Mouse (Mus musculus): ENCODE results near the gene Myo1a.
"Not testable (repeated sequence)": the region's sequence is repeated elsewhere in the genome, so short reads cannot be mapped to it uniquely, and the experiment has no call there.

Myo1a gene

GRCm38 (mm10) chr10:127704766-127705220, at the start of gene Myo1a:
Myo1a (plus strand) TSS chr10:127705170.
- DNase-seq (ENCODE audit: low spot score in 2 of 2): no peak

GRCm38 (mm10) chr10:127657617-127658016, 47.4 kb upstream of the Myo1a start:
- not testable (repeated sequence) for DNase-seq (ENCODE audit: low spot score in 2 of 2)

GRCm38 (mm10) chr10:127658076-127658475, 46.9 kb upstream of the Myo1a start:
- no peak for DNase-seq (ENCODE audit: low spot score in 2 of 2)

- DNase-seq (ENCODE audit: low spot score in 2 of 2): no peak
Observed at GRCm38 (mm10) chr10:127659551-127659950, 45.4 kb upstream of the Myo1a start.

- DNase-seq (ENCODE audit: low spot score in 2 of 2): no peak
Observed at GRCm38 (mm10) chr10:127661291-127661914, 43.6 kb upstream of the Myo1a start.

GRCm38 (mm10) chr10:127661915-127662663, 42.9 kb upstream of the Myo1a start:
- peak; percentile 53 to 56 for DNase-seq (ENCODE audit: low spot score in 2 of 2)

- peak; percentile 22 to 51 for DNase-seq (ENCODE audit: low spot score in 2 of 2)
Observed at GRCm38 (mm10) chr10:127662666-127663253, 42.2 kb upstream of the Myo1a start.

GRCm38 (mm10) chr10:127663590-127663989, 41.4 kb upstream of the Myo1a start:
- no peak for DNase-seq (ENCODE audit: low spot score in 2 of 2)

- DNase-seq (ENCODE audit: low spot score in 2 of 2): no peak
Observed at GRCm38 (mm10) chr10:127664166-127664565, 40.8 kb upstream of the Myo1a start.

- DNase-seq (ENCODE audit: low spot score in 2 of 2): no peak
Observed at GRCm38 (mm10) chr10:127664891-127665290, 40.1 kb upstream of the Myo1a start.

GRCm38 (mm10) chr10:127665366-127666181, 39.4 kb upstream of the Myo1a start:
- DNase-seq (ENCODE audit: low spot score in 2 of 2): peak in 1 of 2 experiments; percentile 38

GRCm38 (mm10) chr10:127666501-127667268, 38.3 kb upstream of the Myo1a start, which contains the start of gene Nemp1:
Nemp1 (plus strand) TSS chr10:127666901.
- peak; percentile 72 to 80 for DNase-seq (ENCODE audit: low spot score in 2 of 2)

GRCm38 (mm10) chr10:127667269-127668092, 37.5 kb upstream of the Myo1a start:
- DNase-seq (ENCODE audit: low spot score in 2 of 2): peak; percentile 82 to 83

- peak; percentile 88 to 90 for DNase-seq (ENCODE audit: low spot score in 2 of 2)
Observed at GRCm38 (mm10) chr10:127668093-127669050, 36.6 kb upstream of the Myo1a start, which contains the start of gene Nab2. Nab2 (minus strand) TSS chr10:127668568.

GRCm38 (mm10) chr10:127669170-127669569, 35.8 kb upstream of the Myo1a start:
- DNase-seq (ENCODE audit: low spot score in 2 of 2): no peak

- DNase-seq (ENCODE audit: low spot score in 2 of 2): no peak
Observed at GRCm38 (mm10) chr10:127670185-127670584, 34.8 kb upstream of the Myo1a start.

GRCm38 (mm10) chr10:127671276-127671675, 33.7 kb upstream of the Myo1a start:
- peak; percentile 55 to 66 for DNase-seq (ENCODE audit: low spot score in 2 of 2)

GRCm38 (mm10) chr10:127674046-127674655, 30.8 kb upstream of the Myo1a start:
- DNase-seq (ENCODE audit: low spot score in 2 of 2): no peak
